Mouse (Mus musculus) kidney, postnatal 0 days (tissue): ENCODE results near the gene Map2k7. TPM values are rescaled to one million over a fixed set of nuclear protein-coding genes. Genes with fewer than 3 reads are reported as not detected.
A peak's percentile ranks its signal among the peaks of the same experiment; 100 is the strongest.

ENCODE experiments used
- ATAC-seq: fragments of 200-750 bp; cut with Nextera tagmentation; replicated peaks from 2 replicates; pipeline ENCODE4 v1.8.0; 2017; ENCODE audit warnings: low read depth, moderate number of reproducible peaks, moderate TSS enrichment, moderate library complexity; ENCODE audit not compliant: low FRiP score
- DNase-seq: peaks from one replicate; pipeline ENCODE4 v3.0.0-alpha.2; 2016; ENCODE audit warnings: low spot score
- H3K27ac ChIP-seq: fragments of 300-500 bp; sonication (generic); 2 replicates; pipeline ENCODE4 v1.5.1; 2014; ENCODE audit warnings: mild to moderate bottlenecking
- H3K27me3 ChIP-seq: fragments of 300-500 bp; sonication (generic); 2 replicates; pipeline ENCODE4 v1.6.1; 2014; ENCODE audit warnings: low read length, mixed read lengths; ENCODE audit not compliant: insufficient read depth
- H3K36me3 ChIP-seq: fragments of 300-500 bp; sonication (generic); 2 replicates; pipeline ENCODE4 v1.6.1; 2014; ENCODE audit warnings: low read length, mixed read lengths; ENCODE audit not compliant: insufficient read depth
- H3K4me1 ChIP-seq: fragments of 300-500 bp; sonication (generic); replicated peaks from 2 replicates; pipeline ENCODE4 v1.6.1; 2014; ENCODE audit warnings: antibody characterized with exemption, low read length, mixed read lengths; ENCODE audit not compliant: insufficient read depth
- H3K4me2 ChIP-seq: fragments of 300-500 bp; sonication (generic); 2 replicates; pipeline ENCODE4 v1.6.1; 2014; ENCODE audit warnings: mild to moderate bottlenecking, low read length, moderate library complexity, mixed read lengths
- H3K4me3 ChIP-seq: fragments of 300-500 bp; sonication (generic); replicated peaks from 2 replicates; pipeline ENCODE4 v1.5.1; 2014; ENCODE audit warnings: low read depth, low read length
- H3K9ac ChIP-seq: fragments of 300-500 bp; sonication (generic); 2 replicates; pipeline ENCODE4 v1.6.1; 2014; ENCODE audit warnings: low read depth, low read length
- H3K9me3 ChIP-seq: fragments of 300-500 bp; sonication (generic); replicated peaks from 2 replicates; pipeline ENCODE4 v1.6.1; 2016; ENCODE audit warnings: low read length, inconsistent platforms, mixed read lengths
- CTCF ChIP-seq: IDR thresholded peaks from 2 replicates; pipeline ENCODE4 v1.5.1; 2016; ENCODE audit warnings: antibody characterized with exemption, low read depth, mild to moderate bottlenecking, moderate library complexity
- WGBS: fragments of 180-500 bp; shearing (Covaris S2); extraction: QIAGEN DNeasy Blood & Tissue Kit; methylation state at CpG from one replicate; pipeline ENCODE4 v1.1.7; 2014; 5-methylcytosine and 5-hydroxymethylcytosine counted together
- polyA plus RNA-seq: library from polyadenylated mRNA; unstranded; fragments of >200 nt; fragmentation: Nextera tagmentation; extraction: Ambion mirVana; gene quantifications from 2 replicates; pipeline ENCODE4 v1.2.1, GENCODE M21; 2015

The Map2k7 gene
- polyA plus RNA-seq, 1 experiment from 2014 or later: 30.1 TPM

DNA sequence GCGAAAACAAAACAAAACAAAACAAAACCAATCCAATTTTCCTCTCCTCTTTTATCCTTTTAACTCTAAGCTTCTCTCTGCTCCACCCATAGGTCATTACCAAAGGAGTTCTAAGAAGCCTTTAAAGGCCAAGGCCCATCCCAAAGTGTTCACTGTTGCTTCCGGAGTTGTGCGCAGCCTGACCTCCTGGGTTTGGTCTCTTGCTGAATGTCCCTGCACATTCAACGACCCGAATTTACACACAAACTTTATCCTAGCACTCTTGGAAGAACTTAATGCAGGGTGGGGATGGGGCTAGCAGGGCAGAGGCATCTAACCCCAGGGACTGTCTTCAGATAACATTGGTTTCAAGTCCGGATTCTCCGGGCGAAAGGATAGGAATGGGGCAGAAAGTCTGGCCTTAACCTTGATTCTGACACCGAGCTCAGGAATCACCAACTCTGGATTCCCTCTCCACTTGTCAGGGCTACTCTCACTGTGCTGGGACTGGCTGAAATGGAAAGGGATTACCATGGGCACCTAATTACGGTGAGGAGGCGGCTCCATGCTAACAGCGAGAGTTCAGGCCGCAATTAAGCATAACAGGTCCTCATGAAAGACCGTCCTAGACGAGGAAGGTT lies 616 bp upstream of the Map2k7 start:
- no peak for DNase-seq
- ATAC-seq: 0 out of 2 replicates have a peak, but pooled peaks have one; percentile 1
- TF ChIP-seq CTCF: no peak

DNA sequence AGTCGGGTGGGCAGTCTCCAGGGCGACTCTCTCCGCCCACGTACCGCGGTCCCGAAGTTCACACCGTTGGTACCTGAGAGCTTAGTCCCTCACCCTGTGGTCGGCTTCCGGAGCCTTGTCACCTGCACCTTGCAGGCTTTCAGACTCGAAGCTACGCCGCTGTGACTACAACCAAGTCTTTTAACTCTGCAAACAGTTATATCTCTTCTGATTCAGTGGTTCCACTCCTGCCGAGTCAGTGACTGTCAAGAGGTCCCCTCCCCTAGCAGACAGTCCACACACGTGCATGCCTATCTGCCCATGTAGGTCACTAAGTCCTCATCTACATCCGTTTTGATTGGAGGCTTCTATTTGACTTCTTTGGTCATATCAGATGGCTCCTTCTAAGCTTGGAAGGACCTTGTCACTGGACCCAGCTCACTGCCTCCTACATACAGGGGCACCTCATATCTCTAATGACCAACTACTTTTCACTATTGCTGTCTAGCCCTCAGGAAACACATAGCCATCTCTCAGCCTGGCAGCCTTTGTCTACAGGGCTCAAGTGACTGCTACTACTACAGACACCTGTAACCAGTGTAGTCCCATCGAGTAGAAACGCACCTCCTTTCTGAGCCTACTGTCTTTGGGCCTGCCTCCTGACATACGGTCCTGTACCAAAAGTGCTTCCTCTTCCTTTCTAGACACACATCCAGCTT lies 802 bp downstream of the Map2k7 start:
- Histone ChIP-seq H3K4me2 (peak overlapping the region; percentile 84), H3K27ac (peak overlapping the region; percentile 78), H3K4me3 (peak overlapping the region; percentile 80), H3K27me3 (no peaks in the 10 kb centered on the region), H3K4me1 (peaks cover 11% of the 10 kb centered on the region), H3K9ac (peak overlapping the region; percentile 63), H3K36me3 (peaks cover 21% of the 10 kb centered on the region; the same call in 1 of the 2 replicates), H3K9me3 (no peaks in the 10 kb centered on the region)
- WGBS: 13% methylated on average over 19 of the region's 19 CpGs
- DNase-seq (no peak), ATAC-seq (no peak; the same call in 1 of the 2 replicates)
- TF ChIP-seq CTCF: no peak

More for the DNA sequence above, 616 bp upstream of the Map2k7 start:
- Histone ChIP-seq H3K27ac (peak overlapping the region; percentile 78), H3K9ac (peak overlapping the region; percentile 47), H3K27me3 (no peaks in the 10 kb centered on the region), H3K36me3 (0 out of 2 replicates have a peak, but pooled peaks cover 7% of the 10 kb centered on the region), H3K4me2 (peak overlapping the region; percentile 48), H3K9me3 (no peaks in the 10 kb centered on the region), H3K4me3 (peak overlapping the region; percentile 80), H3K4me1 (peaks cover 11% of the 10 kb centered on the region)
- WGBS: 19% methylated on average over 15 of the region's 15 CpGs

DNA sequence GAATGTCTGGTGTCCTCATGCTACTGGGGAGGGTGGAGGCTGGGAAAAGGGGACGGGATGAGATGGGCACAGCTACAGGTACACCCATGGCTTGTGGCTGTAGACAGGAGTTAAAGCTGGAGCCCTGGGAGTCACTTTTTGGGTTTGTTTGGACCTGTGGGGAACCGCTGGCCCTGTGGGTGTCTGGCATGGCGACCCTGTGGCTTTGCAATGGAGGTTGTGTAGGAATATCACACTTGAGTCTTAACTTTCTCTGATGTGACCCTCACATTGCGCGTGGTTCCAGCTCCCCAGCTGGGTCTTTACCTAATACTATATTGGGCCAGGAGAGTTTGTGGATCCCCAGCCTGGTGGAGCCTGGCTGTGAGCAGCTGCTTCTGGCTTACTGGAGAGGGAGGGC lies 6.5 kb downstream of the Map2k7 start:
- Histone ChIP-seq H3K27me3 (no peaks in the 10 kb centered on the region), H3K4me2 (no peak overlapping the region), H3K9ac (no peak overlapping the region), H3K36me3 (peaks cover 50% of the 10 kb centered on the region), H3K4me1 (peaks cover 3% of the 10 kb centered on the region), H3K9me3 (no peaks in the 10 kb centered on the region), H3K4me3 (no peak overlapping the region), H3K27ac (no peak overlapping the region)
- 94% methylated on average over 5 of the region's 5 CpGs for WGBS
- TF ChIP-seq CTCF: no peak
- DNase-seq: no peak
- ATAC-seq: no peak

DNA sequence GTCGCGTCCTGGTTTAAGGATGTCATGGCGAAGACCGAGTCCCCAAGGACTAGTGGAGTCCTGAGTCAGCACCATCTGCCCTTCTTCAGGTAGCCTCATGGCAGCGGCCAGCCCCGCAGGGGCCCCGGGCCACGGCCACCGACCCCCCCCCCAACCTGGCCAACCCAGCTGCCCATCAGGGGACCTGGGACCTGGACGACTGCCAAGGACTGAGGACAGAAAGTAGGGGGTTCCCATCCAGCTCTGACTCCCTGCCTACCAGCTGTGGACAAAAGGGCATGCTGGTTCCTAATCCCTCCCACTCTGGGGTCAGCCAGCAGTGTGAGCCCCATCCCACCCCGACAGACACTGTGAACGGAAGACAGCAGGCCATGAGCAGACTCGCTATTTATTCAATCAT lies 7.2 kb downstream of the Map2k7 start:
- no peak overlapping the region for H3K4me3 ChIP-seq
- H3K4me1 ChIP-seq: no peaks in the 10 kb centered on the region; the same call in 1 of the 2 replicates
- TF ChIP-seq CTCF: no peak
- ATAC-seq (no peak), DNase-seq (no peak)
- WGBS: 81% methylated on average over 13 of the region's 13 CpGs
- H3K27ac ChIP-seq: no peak overlapping the region
- H3K27me3 ChIP-seq: no peaks in the 10 kb centered on the region
- no peaks in the 10 kb centered on the region for H3K9me3 ChIP-seq
- H3K36me3 ChIP-seq: peaks cover 50% of the 10 kb centered on the region
- no peak overlapping the region for H3K9ac ChIP-seq
- no peak overlapping the region for H3K4me2 ChIP-seq

DNA sequence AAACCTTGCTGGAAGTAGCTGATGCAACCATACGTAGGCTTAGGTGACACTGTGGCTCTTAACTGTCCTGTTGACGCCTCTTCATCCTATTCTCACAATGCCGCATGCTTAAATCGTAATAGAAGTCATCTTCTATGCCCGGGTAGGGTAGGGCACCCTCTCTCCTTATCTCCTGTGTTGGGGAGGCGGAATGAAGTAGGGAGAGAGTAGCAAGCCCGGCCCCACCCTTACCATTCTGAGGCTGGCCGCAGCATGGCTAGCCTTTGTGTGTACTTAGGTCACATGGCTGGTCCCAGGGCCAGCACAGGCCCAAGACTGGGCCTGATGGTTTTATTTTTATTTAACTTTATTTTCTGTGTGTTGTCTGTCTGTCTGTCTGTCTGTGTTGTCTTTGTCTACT lies 8.7 kb downstream of the Map2k7 start:
- no peak for TF ChIP-seq CTCF
- ATAC-seq: no peak

DNA sequence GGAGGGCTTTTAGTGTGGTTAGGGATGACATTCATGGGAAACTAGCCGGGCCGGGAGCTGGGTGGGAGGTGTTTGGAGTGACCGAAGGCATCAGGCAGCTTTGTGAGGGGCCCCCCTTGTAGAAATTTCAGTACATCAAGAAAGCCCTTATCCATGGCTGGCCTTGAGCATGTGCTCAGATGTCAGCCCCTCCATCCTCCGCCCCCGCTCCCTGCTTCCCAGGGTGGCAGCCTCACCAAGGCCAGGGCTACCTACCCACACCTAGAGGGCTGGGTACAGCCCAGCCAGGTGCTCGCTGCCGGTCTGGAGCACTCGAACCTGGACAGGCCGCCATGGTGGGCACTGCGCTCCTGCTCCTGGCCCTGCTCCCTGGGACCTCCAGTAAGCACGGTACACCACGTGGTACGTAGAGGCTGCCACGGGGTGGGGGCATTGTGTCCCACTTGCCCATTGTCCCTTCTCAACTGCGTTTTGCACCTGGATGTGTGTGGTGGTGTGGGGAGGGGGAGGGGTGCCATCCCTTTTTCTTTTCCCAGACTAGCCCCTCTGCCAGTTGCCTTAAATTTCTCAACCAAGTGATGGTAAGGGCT lies 9.5 kb downstream of the Map2k7 start, which contains the start of gene Tgfbr3l:
TSS of gene Tgfbr3l (plus strand) at position 264 of the 590 bp plus-strand sequence.
- Histone ChIP-seq H3K27ac (no peak within 1 kb of the TSS), H3K4me2 (no peak within 1 kb of the TSS), H3K4me1 (peaks cover 4% of the 10 kb centered on the region), H3K9me3 (no peaks in the 10 kb centered on the region), H3K4me3 (no peak within 1 kb of the TSS), H3K27me3 (no peaks in the 10 kb centered on the region), H3K36me3 (peaks cover 41% of the 10 kb centered on the region), H3K9ac (no peak within 1 kb of the TSS)
- no peak for ATAC-seq
- WGBS: 82% methylated on average over 11 of the region's 15 CpGs
- DNase-seq: no peak
- TF ChIP-seq CTCF: no peak

More for the DNA sequence above, 8.7 kb downstream of the Map2k7 start:
- Histone ChIP-seq H3K36me3 (peaks cover 49% of the 10 kb centered on the region), H3K9me3 (no peaks in the 10 kb centered on the region), H3K27me3 (no peaks in the 10 kb centered on the region), H3K4me1 (no peaks in the 10 kb centered on the region; the same call in 1 of the 2 replicates), H3K9ac (no peak overlapping the region), H3K27ac (no peak overlapping the region), H3K4me3 (no peak overlapping the region), H3K4me2 (no peak overlapping the region)
- no peak for DNase-seq
- WGBS: 91% methylated on average over 8 of the region's 8 CpGs
